Mouse (Mus musculus) bone marrow, adult 2 months (tissue): Measurements from ENCODE around the gene Svs1.

ENCODE experiments used
- CTCF ChIP-seq: fragments of 200-500 bp; IDR thresholded peaks from 2 replicates; pipeline ENCODE4 v1.5.1; 2011; ENCODE audit warnings: low read length, control low read depth; ENCODE audit not compliant: control insufficient read depth, insufficient read depth
- POLR2A ChIP-seq: fragments of 200-500 bp; IDR thresholded peaks from 2 replicates; pipeline ENCODE4 v1.6.1; 2011; ENCODE audit warnings: low read depth, mild to moderate bottlenecking, control low read depth, low read length, borderline replicate concordance; ENCODE audit not compliant: control insufficient read depth

GRCm38 (mm10) chr6:48956785-48957184 is 29.9 kb upstream of the Svs1 start:
- no peak for TF ChIP-seq CTCF
- TF ChIP-seq POLR2A = no peak
